Mouse (Mus musculus) testis, adult 2 months (tissue): ENCODE measurements around the gene Epb41l2. TPM values are rescaled to one million over a fixed set of nuclear protein-coding genes. Genes with fewer than 3 reads are reported as not detected.

Experiments
- H3K27ac ChIP-seq: fragments of 200-500 bp; 2 replicates; pipeline ENCODE4 v1.5.1; 2012; ENCODE audit warnings: low read depth, low read length; ENCODE audit not compliant: control insufficient read depth, insufficient read depth
- H3K27me3 ChIP-seq: fragments of 200-500 bp; 2 replicates; pipeline ENCODE4 v1.6.1; 2012; ENCODE audit warnings: mild to moderate bottlenecking, low read length, moderate library complexity; ENCODE audit not compliant: control insufficient read depth, insufficient read depth
- H3K36me3 ChIP-seq: fragments of 200-500 bp; 2 replicates; pipeline ENCODE4 v1.6.1; 2012; ENCODE audit warnings: mild to moderate bottlenecking, low read length; ENCODE audit not compliant: control insufficient read depth, insufficient read depth
- H3K4me1 ChIP-seq: fragments of 200-500 bp; 2 replicates; pipeline ENCODE4 v1.6.1; 2012; ENCODE audit warnings: low read length; ENCODE audit not compliant: control insufficient read depth, insufficient read depth
- H3K4me3 ChIP-seq: fragments of 200-500 bp; 2 replicates; pipeline ENCODE4 v1.5.1; 2012; ENCODE audit warnings: low read depth, mild to moderate bottlenecking, low read length, moderate library complexity, mixed read lengths; ENCODE audit not compliant: control insufficient read depth
- CTCF ChIP-seq: fragments of 200-500 bp; IDR thresholded peaks from 2 replicates; pipeline ENCODE4 v1.5.1; 2012; ENCODE audit warnings: low read depth, mild to moderate bottlenecking, inconsistent platforms, low read length, moderate library complexity; ENCODE audit not compliant: control insufficient read depth, insufficient read depth, insufficient replicate concordance
- POLR2A ChIP-seq: fragments of 200-500 bp; IDR thresholded peaks from 2 replicates; pipeline ENCODE4 v1.6.1; 2012; ENCODE audit warnings: low read depth, mild to moderate bottlenecking, inconsistent platforms, low read length, moderate library complexity; ENCODE audit not compliant: control insufficient read depth
- polyA plus RNA-seq: library from polyadenylated mRNA; depleted of rRNA; stranded (reverse); fragments of >200 nt; gene quantifications from 2 replicates; pipeline ENCODE4 v1.2.3, GENCODE M21; 2012

Gene Epb41l2
- polyA plus RNA-seq, 1 experiment: 162 TPM

DNA sequence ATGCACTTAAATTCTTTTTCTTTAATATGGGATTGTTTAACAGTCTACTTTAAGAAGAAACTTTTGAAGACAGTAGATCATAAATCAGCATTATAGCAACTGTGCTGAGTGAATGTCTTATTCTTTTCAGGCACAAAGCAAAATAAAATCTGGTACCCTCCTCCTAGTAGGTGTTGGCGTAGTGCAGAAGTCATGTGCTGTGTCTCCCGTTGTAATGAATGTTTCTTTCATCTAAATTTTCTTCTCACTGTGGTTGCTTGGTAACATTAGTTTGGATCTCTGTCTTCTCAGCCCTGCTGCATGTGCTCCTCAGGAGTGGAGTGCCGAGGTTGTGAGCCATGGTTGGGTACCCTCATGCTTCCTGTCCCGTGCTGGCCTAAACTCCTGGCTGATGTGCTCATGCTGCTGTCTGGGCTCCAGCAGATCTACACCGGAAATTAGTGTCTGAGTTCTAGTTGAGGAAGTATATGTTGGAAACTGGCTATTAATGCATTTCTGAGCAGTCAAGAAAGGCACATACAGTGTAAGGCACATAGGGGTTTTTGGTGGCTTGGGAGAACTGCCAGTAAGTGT is 87.4 kb downstream of the Epb41l2 start:
- TF ChIP-seq CTCF: no peak
- no peak for TF ChIP-seq POLR2A
- H3K27me3 ChIP-seq: no peaks in the 10 kb centered on the region
- H3K36me3 ChIP-seq: no peaks in the 10 kb centered on the region
- H3K27ac ChIP-seq: no peak overlapping the region
- no peaks in the 10 kb centered on the region; the same call in 1 of the 2 replicates for H3K4me1 ChIP-seq
- no peak overlapping the region for H3K4me3 ChIP-seq

DNA sequence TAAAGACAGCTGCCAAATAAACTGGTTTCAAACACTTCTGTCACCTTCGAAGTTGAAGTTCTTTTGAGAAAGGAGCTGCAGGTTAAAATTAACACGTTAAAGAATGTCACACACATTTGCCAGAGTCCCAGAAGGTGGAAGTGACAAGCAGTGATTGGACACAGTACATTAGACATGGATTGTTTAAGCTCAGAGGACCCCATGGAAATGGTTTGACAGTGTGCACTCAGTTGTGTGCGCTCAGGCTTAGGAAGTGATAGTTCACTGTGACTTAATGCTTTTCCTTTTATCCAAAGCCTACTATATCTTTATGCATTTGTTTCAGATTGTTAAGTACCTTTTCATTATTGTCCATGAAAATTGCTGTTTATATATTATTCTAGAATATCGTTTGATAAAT is 89.1 kb downstream of the Epb41l2 start:
- Histone ChIP-seq H3K4me1 (no peaks in the 10 kb centered on the region; the same call in 1 of the 2 replicates), H3K4me3 (no peak overlapping the region), H3K36me3 (no peaks in the 10 kb centered on the region), H3K27me3 (no peaks in the 10 kb centered on the region), H3K27ac (no peak overlapping the region)
- TF ChIP-seq POLR2A (no peak), CTCF (no peak)

DNA sequence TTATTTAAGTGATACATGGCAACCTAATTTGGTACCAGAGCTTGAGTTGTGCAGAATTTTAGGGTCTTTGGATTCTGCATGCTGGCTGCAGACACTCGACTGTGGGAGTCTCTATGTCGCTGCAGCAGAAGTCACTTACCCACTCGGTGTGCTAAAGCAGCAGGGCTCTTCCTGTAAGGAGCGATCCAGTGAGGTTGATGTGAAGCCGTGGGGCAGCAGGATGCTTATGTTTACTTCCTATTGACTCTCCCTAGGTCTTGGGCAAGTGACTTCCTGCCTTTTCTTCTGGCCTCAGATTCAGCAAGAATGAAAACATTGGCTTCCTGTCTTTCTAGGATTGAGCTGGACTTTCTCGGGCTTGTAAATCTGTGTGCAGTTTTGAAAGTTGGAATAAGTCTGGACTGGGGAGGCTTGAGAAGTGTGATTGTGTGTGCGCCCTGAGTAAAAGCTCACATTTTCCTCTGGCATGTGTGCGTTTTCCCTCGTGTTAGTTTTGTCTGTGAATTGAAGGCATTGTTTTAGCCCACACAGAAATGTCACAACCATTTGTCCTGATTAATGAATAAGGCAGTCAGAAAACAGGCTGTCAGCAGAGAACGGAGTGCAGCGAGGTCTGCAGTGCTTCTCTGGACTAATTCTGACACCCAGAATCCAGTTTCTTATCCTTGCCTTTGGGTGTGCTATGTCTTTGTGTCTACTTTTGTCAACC is 89.9 kb downstream of the Epb41l2 start:
- Histone ChIP-seq H3K36me3 (no peaks in the 10 kb centered on the region), H3K4me1 (no peaks in the 10 kb centered on the region; the same call in 1 of the 2 replicates), H3K27ac (no peak overlapping the region), H3K4me3 (no peak overlapping the region), H3K27me3 (no peaks in the 10 kb centered on the region)
- no peak for TF ChIP-seq CTCF
- no peak for TF ChIP-seq POLR2A

DNA sequence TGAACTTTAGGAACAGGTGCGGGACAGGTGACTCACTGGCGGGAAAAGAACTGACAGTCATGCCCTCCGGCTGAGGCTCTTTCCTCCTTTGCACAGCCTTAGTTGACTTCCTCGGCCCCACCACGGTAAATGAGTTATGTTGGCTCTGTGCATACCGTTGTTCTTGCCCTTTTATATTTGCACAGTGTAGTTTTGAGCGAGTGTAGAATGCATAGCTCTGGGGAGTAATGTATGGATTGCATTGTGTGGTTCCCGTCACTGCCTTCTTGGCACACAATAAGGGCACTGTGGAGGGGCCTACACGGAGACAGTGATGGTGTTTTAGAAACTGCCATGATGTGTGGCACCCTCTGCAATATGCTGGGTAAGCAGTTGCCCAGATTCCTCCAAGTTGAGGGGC is 93.6 kb downstream of the Epb41l2 start:
- Histone ChIP-seq H3K4me1 (no peaks in the 10 kb centered on the region; the same call in 1 of the 2 replicates), H3K4me3 (no peak overlapping the region), H3K36me3 (no peaks in the 10 kb centered on the region), H3K27me3 (no peaks in the 10 kb centered on the region), H3K27ac (no peak overlapping the region)
- TF ChIP-seq CTCF (no peak), POLR2A (no peak)

DNA sequence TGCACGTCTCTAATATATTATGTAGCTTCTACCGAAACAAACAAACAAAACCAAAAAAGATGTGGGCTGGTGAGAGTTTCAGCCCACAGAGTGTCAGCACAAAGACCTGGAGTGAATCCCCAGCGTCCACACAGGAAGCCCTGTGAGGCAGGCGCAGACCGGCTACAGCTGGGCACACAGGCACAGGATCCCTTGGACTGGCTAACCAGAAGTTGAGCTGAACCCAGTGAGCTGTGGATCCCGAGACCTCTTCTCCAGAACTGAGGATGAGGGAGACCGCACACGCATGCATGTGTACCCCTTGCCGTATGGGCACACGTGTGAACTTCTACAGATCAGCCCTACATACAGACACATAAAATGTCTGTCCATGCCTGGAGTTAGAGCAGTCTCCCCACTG is 94.2 kb downstream of the Epb41l2 start:
- Histone ChIP-seq H3K27me3 (no peaks in the 10 kb centered on the region), H3K27ac (no peak overlapping the region), H3K4me3 (no peak overlapping the region), H3K4me1 (no peaks in the 10 kb centered on the region; the same call in 1 of the 2 replicates), H3K36me3 (no peaks in the 10 kb centered on the region)
- TF ChIP-seq CTCF (no peak), POLR2A (no peak)

DNA sequence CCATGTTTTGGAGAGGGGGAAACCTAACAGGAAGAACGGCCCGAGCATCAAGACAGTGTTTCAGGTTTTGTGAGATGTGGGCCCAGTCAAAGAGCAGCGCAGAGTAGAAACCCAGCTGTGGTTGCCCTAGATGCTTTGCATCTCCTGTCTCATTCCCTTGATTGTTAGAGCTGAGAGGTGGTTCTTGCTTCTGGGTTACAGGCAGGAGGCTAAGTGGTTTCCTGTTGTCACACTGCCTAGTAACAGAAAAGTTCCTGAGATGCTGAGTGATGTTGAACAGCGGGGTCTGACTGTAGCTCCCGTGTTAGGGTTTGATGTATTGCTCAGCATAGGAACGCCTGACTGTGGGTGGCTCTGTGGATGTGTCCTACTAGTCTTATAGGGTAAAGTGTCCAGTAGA is 97.5 kb downstream of the Epb41l2 start:
- Histone ChIP-seq H3K4me3 (no peak overlapping the region), H3K27me3 (no peaks in the 10 kb centered on the region), H3K36me3 (no peaks in the 10 kb centered on the region), H3K4me1 (no peaks in the 10 kb centered on the region), H3K27ac (no peak overlapping the region)
- TF ChIP-seq POLR2A: no peak
- no peak for TF ChIP-seq CTCF

DNA sequence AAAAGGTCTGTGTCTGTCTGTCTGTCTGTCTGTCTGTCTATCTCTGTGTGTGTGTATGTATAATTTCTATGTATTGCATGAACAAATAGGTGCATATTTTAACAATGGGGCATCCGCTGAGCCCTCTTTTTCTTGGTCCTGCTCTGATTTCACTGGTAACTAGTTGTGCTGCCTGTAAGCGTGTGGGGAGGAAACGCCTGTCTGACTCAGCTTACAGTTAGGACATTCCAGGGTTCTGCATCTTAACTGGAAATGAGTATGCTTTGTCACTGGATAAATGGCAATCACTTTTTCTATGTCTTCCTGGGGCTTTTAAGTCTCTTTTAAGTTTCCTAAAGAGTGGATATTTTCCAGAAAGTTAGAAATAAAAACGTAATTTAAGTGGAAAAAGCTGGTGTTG is 98.4 kb downstream of the Epb41l2 start:
- no peaks in the 10 kb centered on the region for H3K4me1 ChIP-seq
- no peak overlapping the region for H3K4me3 ChIP-seq
- TF ChIP-seq CTCF (no peak), POLR2A (no peak)
- no peaks in the 10 kb centered on the region for H3K27me3 ChIP-seq
- no peak overlapping the region for H3K27ac ChIP-seq
- no peaks in the 10 kb centered on the region for H3K36me3 ChIP-seq

DNA sequence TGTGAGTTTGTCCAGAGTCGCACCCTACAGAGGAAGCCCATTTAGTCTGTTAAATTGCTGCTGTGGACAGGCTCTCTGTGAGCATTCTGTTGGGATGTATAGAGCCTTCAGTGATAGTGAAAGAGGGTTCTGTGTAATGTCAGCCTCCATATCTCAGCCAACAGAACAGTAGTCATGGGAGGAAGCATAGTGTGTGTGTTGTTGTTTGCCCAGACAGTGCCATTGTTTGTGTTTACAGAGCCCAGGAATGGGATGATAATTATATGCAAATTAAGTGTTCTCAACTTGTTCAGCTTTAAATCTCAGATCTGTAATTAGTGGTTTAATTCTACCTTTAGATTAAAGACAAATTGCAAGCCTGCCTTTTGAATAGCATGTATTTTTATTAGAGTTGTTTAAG is 102.2 kb downstream of the Epb41l2 start:
- no peak for TF ChIP-seq POLR2A
- TF ChIP-seq CTCF: no peak
- Histone ChIP-seq H3K27ac (no peak overlapping the region), H3K27me3 (no peaks in the 10 kb centered on the region), H3K36me3 (no peaks in the 10 kb centered on the region), H3K4me3 (no peak overlapping the region), H3K4me1 (no peaks in the 10 kb centered on the region)
